Mouse (Mus musculus) forebrain, embryonic 13.5 days (tissue): ENCODE measurements around the gene Pcdh17. TPM values are rescaled to one million over a fixed set of nuclear protein-coding genes. Genes with fewer than 3 reads are reported as not detected.
A peak's percentile ranks its signal among the peaks of the same experiment; 100 is the strongest.

Source experiments
- ATAC-seq: fragments of 200-750 bp; cut with Nextera tagmentation; 2 replicates; pipeline ENCODE4 v1.8.0; 2017
- H3K27ac ChIP-seq: fragments of 300-500 bp; sonication (generic); 2 replicates; pipeline ENCODE4 v1.5.1; 2015; ENCODE audit warnings: inconsistent platforms, mild to moderate bottlenecking, moderate library complexity
- H3K27me3 ChIP-seq: fragments of 300-500 bp; sonication (generic); 2 replicates; pipeline ENCODE4 v1.6.1; 2015; ENCODE audit warnings: mild to moderate bottlenecking, inconsistent platforms
- H3K36me3 ChIP-seq: fragments of 300-500 bp; sonication (generic); 2 replicates; pipeline ENCODE4 v1.6.1; 2015; ENCODE audit warnings: mild to moderate bottlenecking, inconsistent platforms; ENCODE audit not compliant: poor library complexity, severe bottlenecking
- H3K4me1 ChIP-seq: fragments of 300-500 bp; sonication (generic); 2 replicates; pipeline ENCODE4 v1.6.1; 2015; ENCODE audit warnings: inconsistent platforms
- H3K4me2 ChIP-seq: fragments of 300-500 bp; sonication (generic); 2 replicates; pipeline ENCODE4 v1.6.1; 2015; ENCODE audit warnings: inconsistent platforms, mild to moderate bottlenecking, moderate library complexity
- H3K4me3 ChIP-seq: fragments of 300-500 bp; sonication (generic); 2 replicates; pipeline ENCODE4 v1.5.1; 2015; ENCODE audit warnings: mild to moderate bottlenecking, inconsistent platforms
- H3K9ac ChIP-seq: fragments of 300-500 bp; sonication (generic); 2 replicates; pipeline ENCODE4 v1.6.1; 2015; ENCODE audit warnings: mild to moderate bottlenecking, inconsistent platforms
- H3K9me3 ChIP-seq: fragments of 300-500 bp; sonication (generic); replicated peaks from 2 replicates; pipeline ENCODE4 v1.6.1; 2016; ENCODE audit warnings: inconsistent platforms
- WGBS: fragments of 180-500 bp; shearing (Covaris S2); methylation state at CpG from one replicate; pipeline ENCODE4 v1.1.7; 2015; 5-methylcytosine and 5-hydroxymethylcytosine counted together
- polyA plus RNA-seq: library from polyadenylated mRNA; unstranded; fragments of >200 nt; fragmentation: Nextera tagmentation; extraction: Ambion mirVana; gene quantifications from 2 replicates; pipeline ENCODE4 v1.2.1, GENCODE M21; 2015

Pcdh17 gene
- polyA plus RNA-seq, 1 experiment from 2014 or later, result 8.9 TPM

DNA sequence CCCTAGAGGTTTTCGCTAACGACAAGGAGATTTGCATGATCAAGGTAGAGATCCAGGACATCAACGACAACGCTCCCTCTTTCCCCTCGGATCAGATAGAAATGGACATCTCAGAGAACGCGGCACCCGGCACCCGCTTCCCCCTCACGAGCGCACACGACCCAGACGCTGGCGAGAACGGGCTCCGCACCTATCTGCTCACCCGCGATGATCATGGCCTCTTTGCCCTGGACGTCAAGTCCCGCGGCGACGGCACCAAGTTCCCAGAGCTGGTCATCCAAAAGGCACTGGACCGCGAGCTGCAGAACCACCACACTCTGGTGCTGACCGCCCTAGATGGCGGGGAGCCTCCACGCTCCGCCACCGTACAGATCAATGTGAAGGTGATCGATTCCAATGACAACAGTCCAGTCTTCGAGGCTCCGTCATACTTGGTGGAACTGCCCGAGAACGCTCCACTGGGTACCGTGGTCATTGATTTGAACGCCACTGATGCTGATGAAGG lies 3.1 kb downstream of the Pcdh17 start:
- Histone ChIP-seq H3K4me3 (peak overlapping the region; percentile 64), H3K4me2 (peak overlapping the region; percentile 91), H3K4me1 (peaks cover 28% of the 10 kb centered on the region), H3K27ac (peak overlapping the region; percentile 44; the same call in 1 of the 2 replicates), H3K36me3 (no peaks in the 10 kb centered on the region), H3K9ac (peak overlapping the region; percentile 73), H3K27me3 (peaks cover 25% of the 10 kb centered on the region), H3K9me3 (no peaks in the 10 kb centered on the region)
- no peak for ATAC-seq
- 6% methylated on average over 37 of the region's 37 CpGs for WGBS

- no peaks in the 10 kb centered on the region for H3K9me3 ChIP-seq
- H3K27ac ChIP-seq, result no peak overlapping the region
- WGBS, result 5% methylated on average over 45 of the region's 45 CpGs
- H3K4me1 ChIP-seq, result peaks cover 28% of the 10 kb centered on the region
- H3K36me3 ChIP-seq, result no peaks in the 10 kb centered on the region
- H3K4me3 ChIP-seq, result peak overlapping the region; percentile 64
- H3K4me2 ChIP-seq, result peak overlapping the region; percentile 91
- peak overlapping the region; percentile 73 for H3K9ac ChIP-seq
- peaks cover 25% of the 10 kb centered on the region for H3K27me3 ChIP-seq
- ATAC-seq, result no peak
These were observed 3.7 kb downstream of the Pcdh17 start for GRCm38 (mm10) chr14:84446941-84447641.

GRCm38 (mm10) chr14:84447661-84448380 lies 4.5 kb downstream of the Pcdh17 start:
- Histone ChIP-seq H3K4me1 (peaks cover 28% of the 10 kb centered on the region), H3K9ac (peak overlapping the region; percentile 56), H3K9me3 (no peaks in the 10 kb centered on the region), H3K36me3 (no peaks in the 10 kb centered on the region), H3K27ac (no peak overlapping the region), H3K27me3 (peaks cover 25% of the 10 kb centered on the region), H3K4me2 (peak overlapping the region; percentile 91), H3K4me3 (peak overlapping the region; percentile 64)
- 3% methylated on average over 45 of the region's 45 CpGs for WGBS
- ATAC-seq, result no peak

DNA sequence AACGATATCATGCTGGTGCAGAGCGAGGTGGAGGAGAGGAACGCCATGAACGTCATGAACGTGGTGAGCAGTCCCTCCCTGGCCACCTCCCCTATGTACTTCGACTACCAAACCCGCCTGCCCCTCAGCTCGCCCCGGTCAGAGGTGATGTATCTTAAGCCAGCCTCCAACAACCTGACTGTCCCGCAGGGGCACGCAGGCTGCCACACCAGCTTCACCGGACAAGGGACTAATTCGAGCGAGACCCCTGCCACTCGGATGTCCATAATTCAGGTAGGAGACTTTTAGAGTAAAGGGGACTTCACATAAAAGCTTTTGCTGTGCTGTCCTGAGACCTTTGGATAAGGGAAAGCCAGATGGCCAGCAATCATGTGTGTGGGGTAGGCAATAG lies 5.0 kb downstream of the Pcdh17 start:
- Histone ChIP-seq H3K4me2 (peak overlapping the region; percentile 91), H3K27me3 (peaks cover 25% of the 10 kb centered on the region), H3K9ac (peak overlapping the region; percentile 56), H3K4me3 (peak overlapping the region; percentile 64), H3K27ac (no peak overlapping the region), H3K4me1 (peaks cover 28% of the 10 kb centered on the region), H3K9me3 (no peaks in the 10 kb centered on the region), H3K36me3 (no peaks in the 10 kb centered on the region)
- no peak for ATAC-seq
- WGBS, result 4% methylated on average over 15 of the region's 15 CpGs

DNA sequence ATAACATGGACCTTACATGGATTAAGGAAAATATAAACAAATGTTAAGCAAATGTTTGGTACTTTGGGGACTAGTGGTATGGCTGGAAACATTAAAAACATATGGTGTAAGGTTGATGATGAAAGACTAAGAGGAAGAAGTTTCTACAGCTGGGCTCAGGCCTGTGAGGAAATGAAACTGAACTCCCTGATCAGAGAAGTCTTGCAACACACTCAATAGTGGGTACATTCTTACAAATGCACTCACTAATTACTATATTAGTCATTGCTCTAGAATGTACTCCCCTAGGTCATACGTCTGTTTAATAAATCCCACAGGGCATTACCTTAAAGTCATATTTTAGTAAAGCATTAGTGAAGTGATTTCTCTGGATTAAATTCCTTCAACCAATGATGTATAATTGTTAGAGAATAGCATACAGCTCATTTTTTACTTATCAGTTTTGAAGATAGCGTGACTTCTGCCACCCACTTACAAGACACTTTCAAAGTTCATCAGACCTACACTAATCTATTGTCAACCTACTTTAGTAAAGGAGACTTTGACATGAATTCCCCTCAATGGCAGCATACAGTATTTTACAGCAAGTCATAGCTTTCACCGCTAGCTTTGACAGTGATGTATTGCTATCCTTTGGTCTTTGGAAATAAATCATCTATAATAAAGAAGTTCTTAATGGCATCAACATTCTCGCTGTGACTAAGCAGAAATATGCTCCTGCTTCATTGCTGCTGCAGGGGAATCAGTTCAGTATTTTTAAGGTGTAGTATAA lies 10.9 kb downstream of the Pcdh17 start:
- ATAC-seq, result no peak
- no peak overlapping the region for H3K4me3 ChIP-seq
- H3K9me3 ChIP-seq, result no peaks in the 10 kb centered on the region
- 0 out of 2 replicates have a peak, but pooled peaks cover 4% of the 10 kb centered on the region for H3K4me1 ChIP-seq
- H3K9ac ChIP-seq, result no peak overlapping the region
- 0 out of 2 replicates have a peak, but pooled peaks cover 2% of the 10 kb centered on the region for H3K27me3 ChIP-seq
- WGBS, result 81% methylated on average over 4 of the region's 4 CpGs
- no peaks in the 10 kb centered on the region for H3K36me3 ChIP-seq
- no peak overlapping the region for H3K27ac ChIP-seq
- no peak overlapping the region for H3K4me2 ChIP-seq

DNA sequence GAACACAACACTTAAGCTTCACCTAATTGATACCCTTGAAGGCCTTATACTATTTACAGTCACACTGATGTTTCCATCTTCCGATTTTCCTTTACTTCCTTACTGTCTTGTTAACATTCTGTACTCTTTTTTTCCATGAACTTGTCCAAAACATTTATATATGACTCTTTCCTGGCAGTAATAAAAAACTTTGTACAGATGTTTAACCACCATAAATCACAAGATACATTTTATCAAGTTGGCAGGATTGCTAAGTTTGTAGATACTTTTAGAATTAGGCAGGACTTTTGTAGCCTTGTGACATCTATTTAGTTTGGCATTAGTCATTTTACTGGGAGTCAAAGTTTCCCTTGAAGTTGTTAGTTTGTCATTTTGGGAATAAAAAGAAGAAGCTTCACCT lies 32.1 kb downstream of the Pcdh17 start:
- H3K4me2 ChIP-seq, result no peak overlapping the region
- 75% methylated on average over 1 of the region's 1 CpGs for WGBS

DNA sequence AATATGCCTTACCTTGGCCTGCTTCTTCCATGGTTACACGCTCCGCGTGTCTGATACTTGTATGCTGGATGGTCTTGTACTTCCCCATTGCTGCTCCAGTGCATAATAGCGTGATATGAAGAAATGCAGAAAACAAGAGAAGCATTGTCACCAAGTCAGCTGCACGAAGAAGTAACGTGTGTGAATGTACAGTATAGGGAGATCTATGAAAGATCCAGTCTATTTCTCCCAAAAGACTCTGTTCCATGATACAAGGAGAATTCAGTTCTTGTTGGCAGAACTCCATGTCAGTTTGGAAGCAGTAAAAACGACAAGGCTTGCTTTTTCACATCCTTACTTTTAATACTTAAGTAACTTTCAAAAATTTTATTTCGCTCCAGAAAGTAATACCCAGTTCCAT lies 33.0 kb downstream of the Pcdh17 start:
- no peaks in the 10 kb centered on the region for H3K27me3 ChIP-seq

More for the DNA sequence above, 32.1 kb downstream of the Pcdh17 start:
- no peak overlapping the region for H3K9ac ChIP-seq
- no peaks in the 10 kb centered on the region for H3K4me1 ChIP-seq
- H3K27me3 ChIP-seq, result no peaks in the 10 kb centered on the region
- H3K27ac ChIP-seq, result no peak overlapping the region
- no peaks in the 10 kb centered on the region for H3K36me3 ChIP-seq
- H3K4me3 ChIP-seq, result no peak overlapping the region
- ATAC-seq, result no peak
- H3K9me3 ChIP-seq, result no peaks in the 10 kb centered on the region

DNA sequence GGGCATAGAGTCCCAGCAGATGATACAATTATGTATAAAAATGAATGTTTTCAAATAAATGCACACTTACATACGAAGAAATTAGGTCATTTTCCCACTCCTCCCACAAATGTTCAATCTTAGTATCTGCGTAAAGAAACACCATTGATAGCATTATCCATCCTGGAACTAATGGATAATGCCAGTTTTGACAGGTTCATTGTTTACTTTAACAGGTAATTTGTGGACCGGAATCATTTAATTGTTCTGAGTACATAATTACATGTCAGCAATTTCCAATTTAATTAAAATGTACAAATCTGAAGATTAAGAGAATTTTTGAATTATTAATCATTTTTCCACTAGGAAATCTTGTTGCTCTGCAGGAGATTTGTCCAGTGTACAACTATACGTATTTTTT lies 33.5 kb downstream of the Pcdh17 start:
- ATAC-seq, result no peak
- H3K9me3 ChIP-seq, result no peaks in the 10 kb centered on the region
- 47% methylated on average over 4 of the region's 4 CpGs for WGBS
- H3K36me3 ChIP-seq, result no peaks in the 10 kb centered on the region
- no peak overlapping the region for H3K9ac ChIP-seq
- H3K4me1 ChIP-seq, result no peaks in the 10 kb centered on the region
- H3K27ac ChIP-seq, result no peak overlapping the region
- H3K4me3 ChIP-seq, result no peak overlapping the region
- no peaks in the 10 kb centered on the region for H3K27me3 ChIP-seq
- H3K4me2 ChIP-seq, result no peak overlapping the region

More for the DNA sequence above, 33.0 kb downstream of the Pcdh17 start:
- H3K4me1 ChIP-seq, result no peaks in the 10 kb centered on the region
- no peaks in the 10 kb centered on the region for H3K36me3 ChIP-seq
- ATAC-seq, result no peak
- H3K9me3 ChIP-seq, result no peaks in the 10 kb centered on the region
- no peak overlapping the region for H3K4me2 ChIP-seq
- no peak overlapping the region for H3K4me3 ChIP-seq
- 86% methylated on average over 8 of the region's 8 CpGs for whole genome bisulfite sequencing
- H3K9ac ChIP-seq, result no peak overlapping the region
- no peak overlapping the region for H3K27ac ChIP-seq

GRCm38 (mm10) chr14:84477411-84477810 lies 34.0 kb downstream of the Pcdh17 start:
- H3K4me1 ChIP-seq, result no peaks in the 10 kb centered on the region
- no peak overlapping the region for H3K9ac ChIP-seq
- H3K4me2 ChIP-seq, result no peak overlapping the region
- no peak for ATAC-seq
- H3K4me3 ChIP-seq, result no peak overlapping the region
- no peaks in the 10 kb centered on the region for H3K27me3 ChIP-seq
- no peak overlapping the region for H3K27ac ChIP-seq
- H3K9me3 ChIP-seq, result no peaks in the 10 kb centered on the region
- no peaks in the 10 kb centered on the region for H3K36me3 ChIP-seq
- WGBS, result 41% methylated on average over 13 of the region's 13 CpGs

- ATAC-seq, result no peak
- Histone ChIP-seq H3K4me1 (no peaks in the 10 kb centered on the region), H3K9me3 (no peaks in the 10 kb centered on the region), H3K27me3 (no peaks in the 10 kb centered on the region), H3K4me3 (no peak overlapping the region), H3K4me2 (no peak overlapping the region), H3K9ac (no peak overlapping the region), H3K36me3 (no peaks in the 10 kb centered on the region), H3K27ac (no peak overlapping the region)
- 85% methylated on average over 6 of the region's 6 CpGs for WGBS
These were observed 37.2 kb downstream of the Pcdh17 start for GRCm38 (mm10) chr14:84480546-84480945.

- Histone ChIP-seq H3K4me3 (no peak overlapping the region), H3K9ac (no peak overlapping the region), H3K36me3 (no peaks in the 10 kb centered on the region), H3K27me3 (no peaks in the 10 kb centered on the region), H3K27ac (no peak overlapping the region), H3K4me1 (no peaks in the 10 kb centered on the region), H3K9me3 (no peaks in the 10 kb centered on the region), H3K4me2 (no peak overlapping the region)
- 80% methylated on average over 4 of the region's 4 CpGs for WGBS
- no peak for ATAC-seq
These were observed 41.0 kb downstream of the Pcdh17 start for GRCm38 (mm10) chr14:84484350-84484749.

DNA sequence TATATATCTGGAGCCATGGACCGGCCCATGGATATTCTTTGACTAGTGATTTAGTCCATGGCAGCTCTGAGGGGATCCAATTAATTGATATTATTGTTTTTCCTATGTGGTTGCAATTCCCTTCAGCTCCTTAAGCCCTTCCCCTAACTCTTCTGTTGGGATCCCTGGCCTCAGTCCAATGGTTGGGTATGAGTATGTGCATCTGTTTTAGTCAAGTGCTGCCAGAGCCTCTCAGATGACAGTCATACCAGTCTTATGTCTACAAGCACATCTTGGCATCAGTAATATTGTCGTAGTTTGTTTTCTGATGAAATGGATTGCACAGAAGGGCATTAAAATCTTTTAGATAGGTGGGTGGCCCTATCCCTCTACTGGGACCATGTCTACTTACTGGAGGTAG lies 67.6 kb downstream of the Pcdh17 start:
- Histone ChIP-seq H3K9ac (no peak overlapping the region), H3K9me3 (no peaks in the 10 kb centered on the region), H3K36me3 (no peaks in the 10 kb centered on the region), H3K4me1 (no peaks in the 10 kb centered on the region), H3K4me3 (no peak overlapping the region), H3K27ac (no peak overlapping the region), H3K27me3 (no peaks in the 10 kb centered on the region), H3K4me2 (no peak overlapping the region)
- no peak for ATAC-seq
- 92% methylated on average over 2 of the region's 2 CpGs for WGBS
